Mouse (Mus musculus): ENCODE results near the gene AU021092. TPM values are rescaled to one million over a fixed set of nuclear protein-coding genes. Genes with fewer than 3 reads are reported as not detected.

The AU021092 gene
- total RNA-seq, 2 experiments from 2014 or later, result 3.5 to 4.3 TPM

DNA sequence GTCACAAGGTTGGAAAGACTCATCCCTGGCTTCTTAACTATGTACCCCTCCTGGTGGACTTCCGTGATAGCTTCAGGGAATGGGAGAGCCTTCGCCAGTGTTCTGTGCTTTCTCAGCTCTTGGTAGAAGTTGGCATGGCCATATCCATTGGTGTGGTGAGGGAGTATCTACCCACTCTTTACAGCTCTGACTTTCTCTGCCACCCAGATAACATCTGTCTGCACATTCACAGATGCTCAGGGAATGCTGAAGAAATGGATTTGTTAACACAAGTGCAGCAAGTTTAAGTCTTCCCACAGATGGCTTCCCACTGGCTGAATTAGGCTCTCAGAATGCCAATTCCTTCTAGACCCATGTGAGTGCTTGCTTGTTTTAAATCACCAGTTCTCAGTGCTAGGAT lies 8.0 kb downstream of the AU021092 start:
- no peak for DNase-seq (ENCODE audit: low spot score in 2 of 2)

GRCm38 (mm10) chr16:5212150-5212549 lies 9.9 kb downstream of the AU021092 start:
- no peak for DNase-seq (ENCODE audit: low spot score in 2 of 2)

GRCm38 (mm10) chr16:5210365-5210764 lies 11.7 kb downstream of the AU021092 start:
- DNase-seq (ENCODE audit: low spot score in 2 of 2), result no peak

DNA sequence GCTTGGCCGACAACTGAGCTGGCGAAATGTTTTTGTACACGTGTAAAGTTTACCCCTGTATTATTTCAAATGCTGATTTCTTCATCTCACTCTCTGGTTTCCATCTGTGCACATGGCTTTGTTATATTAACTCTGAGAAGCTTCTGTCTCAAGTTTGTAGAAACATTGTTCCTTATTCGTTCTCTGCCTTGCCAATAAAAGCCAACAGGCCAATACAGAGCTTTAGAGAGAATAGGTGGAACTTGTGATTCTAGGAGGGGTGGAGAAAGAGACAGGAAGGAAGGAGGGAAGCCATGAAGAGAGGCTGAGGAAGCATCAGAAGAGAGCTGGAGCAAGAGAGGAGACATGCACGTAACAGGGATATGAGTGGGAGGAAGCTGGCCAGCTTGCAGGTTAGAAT lies 16.0 kb downstream of the AU021092 start:
- DNase-seq (ENCODE audit: low spot score in 2 of 2), result peak in 1 of 2 experiments; percentile 54

- no peak for DNase-seq (ENCODE audit: low spot score in 2 of 2)
Measured at GRCm38 (mm10) chr16:5205431-5205970, 16.6 kb downstream of the AU021092 start.

GRCm38 (mm10) chr16:5203668-5204433 lies 18.2 kb downstream of the AU021092 start, which contains the start of gene Nagpa:
Gene Nagpa, minus strand, starts transcription at chr16:5204012.
- DNase-seq (ENCODE audit: low spot score in 2 of 2), result peak; percentile 61 to 87

- peak in 1 of 2 experiments; percentile 28 for DNase-seq (ENCODE audit: low spot score in 2 of 2)
Measured at GRCm38 (mm10) chr16:5203200-5203599, 18.9 kb downstream of the AU021092 start.

- peak; percentile 19 to 67 for DNase-seq (ENCODE audit: low spot score in 2 of 2)
Measured at GRCm38 (mm10) chr16:5202681-5203080, 19.4 kb downstream of the AU021092 start.

DNA sequence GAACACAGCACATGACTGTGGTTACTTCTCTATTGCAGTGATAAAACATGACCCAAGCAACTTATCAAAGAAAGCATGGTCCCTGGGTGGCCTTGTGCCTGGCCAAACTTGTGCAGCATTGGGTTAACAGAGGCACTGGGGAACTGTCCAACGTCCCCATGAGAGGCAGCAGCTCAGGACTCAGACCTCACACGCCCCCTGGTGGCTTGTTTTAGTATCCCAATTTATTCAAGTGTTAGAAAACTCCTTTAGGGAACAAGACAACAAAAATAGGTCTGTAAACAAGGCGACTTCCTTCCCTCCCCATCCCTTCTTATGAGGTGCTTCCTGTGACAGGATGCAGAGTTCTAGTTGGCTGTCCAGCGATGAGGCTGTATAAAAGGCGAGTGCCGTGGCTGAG lies 27.0 kb downstream of the AU021092 start:
- DNase-seq (ENCODE audit: low spot score in 2 of 2), result peak; percentile 21 to 74

GRCm38 (mm10) chr16:5186234-5186633 lies 35.9 kb downstream of the AU021092 start:
- DNase-seq (ENCODE audit: low spot score in 2 of 2), result peak in 1 of 2 experiments; percentile 60

GRCm38 (mm10) chr16:5185691-5186090 lies 36.4 kb downstream of the AU021092 start:
- DNase-seq (ENCODE audit: low spot score in 2 of 2), result no peak

DNA sequence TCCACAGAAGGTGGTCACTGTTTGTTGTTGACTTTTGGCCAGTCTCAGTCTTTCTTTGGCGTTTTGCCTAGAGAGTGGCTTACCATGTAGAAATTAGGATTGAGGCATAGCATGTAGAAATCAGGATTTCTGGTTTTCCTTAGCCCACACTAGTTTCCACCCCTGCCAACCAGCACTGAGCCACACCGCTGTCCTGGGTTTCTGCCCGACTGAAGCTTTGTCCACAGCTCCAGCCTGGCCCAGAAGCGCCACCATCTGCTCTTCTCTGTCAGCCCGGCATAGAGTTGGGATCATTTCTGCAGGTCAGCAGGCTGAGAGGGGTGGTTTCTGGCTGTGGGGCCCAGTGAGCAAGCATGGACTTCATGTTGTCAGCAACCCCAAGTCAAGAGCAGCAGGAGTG lies 37.1 kb downstream of the AU021092 start:
- no peak for DNase-seq (ENCODE audit: low spot score in 2 of 2)

GRCm38 (mm10) chr16:5184101-5184500 lies 38.0 kb downstream of the AU021092 start:
- DNase-seq (ENCODE audit: low spot score in 2 of 2), result no peak

- DNase-seq (ENCODE audit: low spot score in 2 of 2), result no peak
Measured at GRCm38 (mm10) chr16:5183310-5183975, 38.7 kb downstream of the AU021092 start.

- no peak for DNase-seq (ENCODE audit: low spot score in 2 of 2)
Measured at GRCm38 (mm10) chr16:5172636-5173035, 49.5 kb downstream of the AU021092 start.

DNA sequence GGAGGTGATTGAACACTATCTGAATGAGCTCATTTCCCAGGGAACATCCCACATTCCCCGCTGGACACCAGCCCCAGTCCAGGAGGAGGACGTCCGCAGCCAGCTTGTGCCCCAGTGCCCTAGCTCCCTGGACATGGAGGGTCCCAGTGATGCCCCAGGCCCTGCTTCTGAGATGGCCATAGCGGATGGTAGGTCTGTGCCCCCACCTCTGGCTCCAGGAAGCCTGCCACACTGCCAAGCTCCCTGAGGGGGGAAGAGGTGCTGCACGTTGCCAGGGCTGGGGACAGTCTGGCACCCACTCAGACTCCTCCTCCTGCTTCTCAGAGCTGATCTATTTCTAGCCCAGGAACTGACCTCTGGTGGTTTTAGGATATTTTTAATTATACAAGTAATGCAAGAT lies 53.3 kb downstream of the AU021092 start:
- no peak for DNase-seq (ENCODE audit: low spot score in 2 of 2)

- no peak for DNase-seq (ENCODE audit: low spot score in 2 of 2)
Measured at GRCm38 (mm10) chr16:5168038-5168437, 54.1 kb downstream of the AU021092 start.

- no peak for DNase-seq (ENCODE audit: low spot score in 2 of 2)
Measured at GRCm38 (mm10) chr16:5164327-5164726, 57.8 kb downstream of the AU021092 start.

All from layer of hippocampus, adult 18-20 months (tissue).